Mouse (Mus musculus): ENCODE measurements at regions not wholly inside any gene's neighbourhood (a gene's known extent, or its start where the extent isn't known, plus 50 kb on each side); places are given as distances from the start of the nearest gene placed in this dataset.
"Not testable (repeated sequence)": the region's sequence is repeated elsewhere in the genome, so short reads cannot be mapped to it uniquely, and the experiment has no call there.

DNA sequence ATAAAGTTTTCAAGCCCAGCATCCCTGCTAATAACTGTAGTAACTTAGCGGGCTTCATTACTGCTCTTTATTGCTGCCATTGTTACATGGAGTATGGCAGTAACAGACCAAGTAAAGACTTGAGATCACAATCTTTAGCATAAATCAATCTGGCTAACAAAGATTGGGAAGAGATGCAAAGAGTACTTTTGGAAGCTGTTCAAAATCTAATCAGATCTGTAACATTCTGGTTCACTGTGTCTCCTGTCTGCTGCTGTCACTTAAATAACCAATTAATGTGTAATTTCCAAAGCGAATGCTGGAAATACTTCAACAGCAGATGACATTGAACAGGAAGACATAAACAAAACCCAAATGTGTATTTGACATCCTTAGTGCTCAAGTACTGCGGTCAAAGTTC lies 1467.7 kb downstream of the Zfp704 start:
- H3K27ac ChIP-seq = no peak overlapping the region
- no peaks in the 10 kb centered on the region for H3K4me1 ChIP-seq
- peak; percentile 39; the same call in 1 of the 2 replicates for ATAC-seq (ENCODE audit: borderline replicate concordance, extremely low read depth, low FRiP score, low TSS enrichment)
- no peaks in the 10 kb centered on the region for H3K9me3 ChIP-seq
- H3K4me3 ChIP-seq = no peak overlapping the region
- no peaks in the 10 kb centered on the region for H3K27me3 ChIP-seq
- H3K4me2 ChIP-seq = no peak overlapping the region
- H3K36me3 ChIP-seq = no peaks in the 10 kb centered on the region
- 62% methylated on average over 3 of the region's 3 CpGs for WGBS
- no peak overlapping the region for H3K9ac ChIP-seq

DNA sequence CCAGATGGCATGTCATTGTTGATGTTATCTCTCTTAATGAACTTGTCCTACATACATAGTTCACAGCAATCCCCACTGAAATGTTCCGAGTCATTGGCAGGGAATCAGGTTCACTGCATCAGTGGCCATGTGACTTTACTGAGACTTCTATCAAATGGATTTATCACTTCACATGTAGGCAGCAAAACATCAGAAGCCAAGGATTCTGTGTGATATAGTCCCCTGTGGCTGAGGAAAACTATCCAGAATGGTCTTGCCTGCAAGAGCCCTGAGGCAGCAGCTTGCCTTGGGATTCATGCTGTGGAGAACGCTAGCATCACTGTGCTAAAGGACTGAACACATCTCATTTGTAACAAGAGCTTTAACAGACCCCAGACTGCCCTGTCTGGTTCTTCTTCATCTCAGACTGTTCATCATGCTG lies 1468.2 kb downstream of the Zfp704 start:
- no peak overlapping the region for H3K4me2 ChIP-seq
- 41% methylated on average over 2 of the region's 2 CpGs for WGBS
- H3K27me3 ChIP-seq = no peaks in the 10 kb centered on the region
- no peaks in the 10 kb centered on the region for H3K4me1 ChIP-seq
- no peak overlapping the region for H3K27ac ChIP-seq
- H3K36me3 ChIP-seq = no peaks in the 10 kb centered on the region
- H3K4me3 ChIP-seq = no peak overlapping the region
- peak; percentile 35; the same call in 1 of the 2 replicates for ATAC-seq (ENCODE audit: borderline replicate concordance, extremely low read depth, low FRiP score, low TSS enrichment)
- H3K9ac ChIP-seq = no peak overlapping the region
- no peaks in the 10 kb centered on the region for H3K9me3 ChIP-seq

- H3K9me3 ChIP-seq; H3K27me3 ChIP-seq; H3K4me2 ChIP-seq; ATAC-seq (ENCODE audit: borderline replicate concordance, extremely low read depth, low FRiP score, low TSS enrichment); H3K36me3 ChIP-seq; H3K4me3 ChIP-seq; H3K27ac ChIP-seq; H3K9ac ChIP-seq; H3K4me1 ChIP-seq: not testable (repeated sequence)
- WGBS = 36% methylated on average over 1 of the region's 1 CpGs
Observed at GRCm38 (mm10) chr3:8123641-8124040, 1486.2 kb downstream of the Zfp704 start.

GRCm38 (mm10) chr3:8123141-8123540 lies 1486.7 kb downstream of the Zfp704 start:
- Histone ChIP-seq H3K9ac (no peak overlapping the region), H3K9me3 (no peaks in the 10 kb centered on the region), H3K4me1 (no peaks in the 10 kb centered on the region), H3K4me3 (no peak overlapping the region), H3K36me3 (no peaks in the 10 kb centered on the region), H3K27me3 (no peaks in the 10 kb centered on the region), H3K27ac (no peak overlapping the region), H3K4me2 (no peak overlapping the region)
- no peak for ATAC-seq (ENCODE audit: borderline replicate concordance, extremely low read depth, low FRiP score, low TSS enrichment)
- 60% methylated on average over 3 of the region's 3 CpGs for WGBS

- Histone ChIP-seq H3K27ac (no peak overlapping the region), H3K27me3 (no peaks in the 10 kb centered on the region), H3K4me2 (no peak overlapping the region), H3K4me3 (no peak overlapping the region), H3K9me3 (no peaks in the 10 kb centered on the region), H3K4me1 (no peaks in the 10 kb centered on the region), H3K9ac (no peak overlapping the region), H3K36me3 (no peaks in the 10 kb centered on the region)
- ATAC-seq (ENCODE audit: borderline replicate concordance, extremely low read depth, low FRiP score, low TSS enrichment) = no peak
- WGBS = 71% methylated on average over 1 of the region's 1 CpGs
Observed at GRCm38 (mm10) chr3:8098291-8098690, 1478.0 kb upstream of the 1700008P02Rik start.

DNA sequence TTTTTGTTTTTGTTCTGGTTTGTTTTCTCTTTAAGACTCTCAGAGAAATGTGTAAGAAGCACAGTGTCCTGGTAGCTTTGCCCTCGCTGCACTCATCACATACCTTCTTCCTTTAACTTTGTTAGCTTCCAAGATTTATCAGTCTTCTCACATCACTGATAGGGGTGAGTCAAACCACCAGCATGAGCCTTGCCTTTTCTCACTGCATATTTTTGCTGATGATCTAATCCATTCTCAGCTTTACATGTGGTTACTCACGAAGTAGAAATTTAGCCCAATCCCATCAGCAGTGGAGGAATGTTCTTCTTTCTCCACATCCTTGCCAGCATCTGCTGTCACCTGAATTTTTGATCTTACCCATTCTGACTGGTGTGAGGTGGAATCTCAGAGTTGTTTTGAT lies 1464.5 kb upstream of the 1700008P02Rik start:
- Histone ChIP-seq H3K27me3 (no peaks in the 10 kb centered on the region), H3K9me3 (no peaks in the 10 kb centered on the region), H3K9ac (no peak overlapping the region), H3K4me3 (no peak overlapping the region), H3K4me2 (no peak overlapping the region), H3K4me1 (no peaks in the 10 kb centered on the region), H3K27ac (no peak overlapping the region), H3K36me3 (no peaks in the 10 kb centered on the region)
- 44% methylated on average over 2 of the region's 2 CpGs for WGBS
- no peak for ATAC-seq (ENCODE audit: borderline replicate concordance, extremely low read depth, low FRiP score, low TSS enrichment)

DNA sequence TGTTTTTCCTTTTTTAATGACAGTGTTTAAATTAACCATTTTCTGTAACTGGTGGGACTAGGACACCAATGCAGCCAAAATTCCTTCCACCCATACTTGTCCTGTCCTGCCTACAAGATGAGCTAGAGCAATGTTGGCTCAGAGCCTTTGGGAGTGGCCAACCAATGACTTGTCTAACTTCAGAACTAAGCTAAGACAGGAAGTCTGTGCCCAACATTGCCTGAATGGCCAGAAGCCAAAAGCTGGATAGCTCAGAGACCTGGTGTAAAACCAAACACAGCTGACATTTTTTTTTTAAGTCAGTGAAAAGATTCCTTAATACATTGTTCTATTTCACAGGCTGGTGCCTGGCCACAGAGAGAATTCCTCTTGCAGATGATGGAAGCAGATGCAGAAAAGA lies 1433.5 kb upstream of the 1700008P02Rik start:
- H3K4me2 ChIP-seq = no peak overlapping the region
- no peak for ATAC-seq (ENCODE audit: borderline replicate concordance, extremely low read depth, low FRiP score, low TSS enrichment)
- H3K9ac ChIP-seq = no peak overlapping the region
- no peaks in the 10 kb centered on the region for H3K9me3 ChIP-seq
- H3K4me1 ChIP-seq = no peaks in the 10 kb centered on the region
- H3K36me3 ChIP-seq = no peaks in the 10 kb centered on the region
- no peak overlapping the region for H3K27ac ChIP-seq
- H3K27me3 ChIP-seq = no peaks in the 10 kb centered on the region
- no peak overlapping the region for H3K4me3 ChIP-seq

DNA sequence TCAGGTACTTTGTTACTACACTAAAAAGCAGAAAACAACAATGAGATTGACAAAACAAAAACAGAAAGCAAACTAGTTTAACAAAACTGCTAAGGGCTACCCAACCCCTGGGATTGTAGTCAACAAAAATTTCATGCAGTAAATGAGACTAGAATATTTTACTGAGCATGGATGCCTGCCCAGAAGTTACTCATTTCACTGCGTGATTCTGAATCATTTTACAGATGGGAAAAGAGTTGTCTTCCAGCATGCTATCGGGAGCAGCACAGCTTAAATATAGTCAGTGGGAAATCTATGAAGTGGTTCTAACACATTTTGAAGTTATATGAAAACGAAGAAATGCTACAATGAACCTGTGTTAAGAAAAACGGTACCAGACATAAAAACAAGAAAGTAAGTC lies 1430.9 kb upstream of the 1700008P02Rik start:
- no peaks in the 10 kb centered on the region for H3K36me3 ChIP-seq
- H3K9ac ChIP-seq = no peak overlapping the region
- no peaks in the 10 kb centered on the region for H3K9me3 ChIP-seq
- H3K27me3 ChIP-seq = no peaks in the 10 kb centered on the region
- 80% methylated on average over 4 of the region's 4 CpGs for WGBS
- ATAC-seq (ENCODE audit: borderline replicate concordance, extremely low read depth, low FRiP score, low TSS enrichment) = no peak
- H3K27ac ChIP-seq = no peak overlapping the region
- no peaks in the 10 kb centered on the region for H3K4me1 ChIP-seq
- H3K4me2 ChIP-seq = no peak overlapping the region
- H3K4me3 ChIP-seq = no peak overlapping the region

GRCm38 (mm10) chr3:8049706-8050105 lies 1429.5 kb upstream of the 1700008P02Rik start:
- no peak for ATAC-seq (ENCODE audit: borderline replicate concordance, extremely low read depth, low FRiP score, low TSS enrichment)
- Histone ChIP-seq H3K9ac (no peak overlapping the region), H3K4me2 (no peak overlapping the region), H3K27me3 (no peaks in the 10 kb centered on the region), H3K4me3 (no peak overlapping the region), H3K9me3 (no peaks in the 10 kb centered on the region), H3K27ac (no peak overlapping the region), H3K36me3 (no peaks in the 10 kb centered on the region), H3K4me1 (no peaks in the 10 kb centered on the region)
- whole genome bisulfite sequencing = 67% methylated on average over 1 of the region's 1 CpGs

DNA sequence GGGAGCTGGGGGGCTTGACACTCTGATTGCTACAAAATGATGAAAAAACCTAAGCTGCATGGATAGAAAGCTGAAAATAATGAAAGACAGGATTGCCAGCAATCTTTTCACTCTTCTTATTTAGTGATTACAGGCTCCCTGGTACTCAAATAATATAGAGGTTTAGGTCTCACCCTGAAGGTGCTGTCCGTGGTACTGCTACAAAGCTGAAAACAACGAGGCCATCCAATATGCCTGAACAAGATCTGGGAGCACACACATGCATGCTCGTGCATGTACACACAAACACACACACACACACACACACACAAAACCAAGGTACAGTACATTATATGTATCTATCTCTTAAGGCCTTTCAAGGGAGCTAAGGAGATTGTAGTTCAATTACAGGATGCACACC lies 1426.1 kb upstream of the 1700008P02Rik start:
- Histone ChIP-seq H3K4me1 (no peaks in the 10 kb centered on the region), H3K36me3 (no peaks in the 10 kb centered on the region), H3K4me2 (no peak overlapping the region), H3K4me3 (no peak overlapping the region), H3K9me3 (no peaks in the 10 kb centered on the region), H3K9ac (no peak overlapping the region), H3K27ac (no peak overlapping the region), H3K27me3 (no peaks in the 10 kb centered on the region)
- 55% methylated on average over 3 of the region's 3 CpGs for WGBS
- ATAC-seq (ENCODE audit: borderline replicate concordance, extremely low read depth, low FRiP score, low TSS enrichment) = no peak

DNA sequence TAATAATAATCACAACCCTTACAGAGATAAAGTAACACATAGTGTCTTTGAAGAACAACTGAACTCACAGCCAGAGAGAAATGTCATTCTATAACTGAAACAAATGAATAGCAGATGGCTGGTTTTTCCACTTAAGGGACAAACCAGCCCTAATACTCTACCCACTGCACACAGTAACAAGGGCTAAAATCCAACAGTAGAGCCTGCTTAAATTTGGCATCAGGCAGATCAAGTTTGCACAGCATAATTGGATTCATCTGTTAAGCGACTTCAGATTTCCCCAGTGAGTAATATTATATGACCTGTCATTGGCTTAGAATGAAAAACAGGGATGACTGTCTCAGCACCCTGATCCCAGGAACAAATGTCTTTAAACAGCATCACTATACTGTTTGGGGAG lies 1416.5 kb upstream of the 1700008P02Rik start:
- Histone ChIP-seq H3K36me3 (no peaks in the 10 kb centered on the region), H3K4me3 (no peak overlapping the region), H3K27ac (no peak overlapping the region), H3K9ac (no peak overlapping the region), H3K4me1 (no peaks in the 10 kb centered on the region), H3K9me3 (no peaks in the 10 kb centered on the region), H3K4me2 (no peak overlapping the region), H3K27me3 (no peaks in the 10 kb centered on the region)
- ATAC-seq (ENCODE audit: borderline replicate concordance, extremely low read depth, low FRiP score, low TSS enrichment) = no peak
- 78% methylated on average over 1 of the region's 1 CpGs for WGBS

- no peak overlapping the region for H3K4me2 ChIP-seq
- no peaks in the 10 kb centered on the region for H3K36me3 ChIP-seq
- H3K27ac ChIP-seq = no peak overlapping the region
Observed at GRCm38 (mm10) chr3:8035091-8035729, 1415.0 kb upstream of the 1700008P02Rik start.

More at GRCm38 (mm10) chr3:8035091-8035729, 1415.0 kb upstream of the 1700008P02Rik start:
- 79% methylated on average over 14 of the region's 14 CpGs for WGBS
- no peak for ATAC-seq (ENCODE audit: borderline replicate concordance, extremely low read depth, low FRiP score, low TSS enrichment)
- Histone ChIP-seq H3K9ac (no peak overlapping the region), H3K27me3 (no peaks in the 10 kb centered on the region), H3K4me1 (no peaks in the 10 kb centered on the region), H3K4me3 (no peak overlapping the region), H3K9me3 (no peaks in the 10 kb centered on the region)
